Comparison of ENCODE assay signal across 11 mouse cellular contexts in the genomic region with DNA sequence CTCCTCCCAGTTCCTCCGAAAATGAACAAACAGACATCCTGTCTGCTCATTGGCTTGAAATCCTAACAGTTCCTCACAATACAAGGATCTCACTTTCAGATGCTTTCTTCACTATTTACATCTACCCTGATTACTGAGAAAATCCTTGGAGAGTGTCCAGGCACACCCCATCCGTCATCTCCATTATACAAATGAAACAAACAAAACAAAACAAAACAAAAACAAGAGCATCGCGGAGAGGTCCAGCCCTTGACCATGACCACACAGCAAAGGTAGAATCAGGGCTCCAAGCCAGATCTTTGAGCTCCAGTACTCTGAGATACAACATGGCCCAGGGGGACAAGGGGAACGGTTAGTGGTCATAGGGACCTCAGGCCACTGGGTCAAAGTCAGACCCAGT. TPM values are rescaled to one million over a fixed set of nuclear protein-coding genes. Genes with fewer than 3 reads are reported as not detected.
DNase-seq lines count a peak whose midpoint lies in the region; ATAC-seq and TF ChIP-seq lines count a peak whose summit lies in the region.
"Had no signal": no experiment of that assay in that cellular context is flagged by ENCODE, and none has a peak within 500 bp of the region (broad histone marks: within the 10 kb centered on the region; RNA-seq: fewer than 3 reads in every experiment).

No protein-coding gene starts in this region.

- H3K4me3 ChIP-seq in gastrocnemius, adult 2 months = peak overlapping the region; percentile 43
- H3K4me3 ChIP-seq in neural tube, embryonic 12.5 days = no peak overlapping the region
- no peak overlapping the region for H3K4me3 ChIP-seq in limb, embryonic 14.5 days (replicated peaks; ENCODE audit: low read length)
- H3K4me3 ChIP-seq in stomach, postnatal 0 days (ENCODE audit: low read depth, low read length) = no peak overlapping the region
- H3K4me3 ChIP-seq in liver, embryonic 12.5 days = no peak overlapping the region

- 79% methylated on average over 5 of the region's 5 CpGs for WGBS in neural tube, embryonic 12.5 days
- WGBS in limb, embryonic 14.5 days = 73% methylated on average over 5 of the region's 5 CpGs
- 50% methylated on average over 5 of the region's 5 CpGs for WGBS in stomach, postnatal 0 days
- WGBS in liver, embryonic 12.5 days (ENCODE audit: insufficient replicate concordance) = 77% methylated on average over 5 of the region's 5 CpGs

- no peak for TF ChIP-seq CTCF in gastrocnemius, adult 2 months (IDR thresholded peaks at IDR 0.05)
- no peak for TF ChIP-seq CTCF in stomach, postnatal 0 days (IDR thresholded peaks at IDR 0.05; ENCODE audit: low read depth)

- no peak for ATAC-seq in neural tube, embryonic 12.5 days (ENCODE audit: low FRiP score, low read depth)
- ATAC-seq in limb, embryonic 14.5 days (ENCODE audit: low FRiP score, low read depth) = no peak
- no peak for ATAC-seq in stomach, postnatal 0 days (ENCODE audit: low FRiP score, low TSS enrichment)
- no peak for ATAC-seq in liver, embryonic 12.5 days

- H3K27me3 ChIP-seq in neural tube, embryonic 12.5 days (replicated peaks) = no peaks in the 10 kb centered on the region
- H3K27me3 ChIP-seq in limb, embryonic 14.5 days (ENCODE audit: control insufficient read depth, insufficient read depth, low read length) = no peaks in the 10 kb centered on the region
- no peaks in the 10 kb centered on the region for H3K27me3 ChIP-seq in stomach, postnatal 0 days (ENCODE audit: control insufficient read depth, insufficient read depth, low read length)
- H3K27me3 ChIP-seq in liver, embryonic 12.5 days (replicated peaks) = peaks cover 47% of the 10 kb centered on the region

- H3K4me1 ChIP-seq in neural tube, embryonic 12.5 days = peaks cover 83% of the 10 kb centered on the region
- peaks cover 75% of the 10 kb centered on the region for H3K4me1 ChIP-seq in limb, embryonic 14.5 days (ENCODE audit: control insufficient read depth, insufficient read depth, low read length)
- peaks cover 36% of the 10 kb centered on the region for H3K4me1 ChIP-seq in stomach, postnatal 0 days (replicated peaks; ENCODE audit: control insufficient read depth, insufficient read depth)
- peaks cover 76% of the 10 kb centered on the region for H3K4me1 ChIP-seq in liver, embryonic 12.5 days

- no peak for TF ChIP-seq POLR2A in limb, embryonic 14.5 days (IDR thresholded peaks at IDR 0.05; ENCODE audit: borderline replicate concordance, extremely low read depth, insufficient read depth, insufficient read length)

- DNase-seq in gastrocnemius, adult 2 months = no peak
- no peak for DNase-seq in gastrocnemius, postnatal 4 days (ENCODE audit: low spot score in 2 of 2)
- DNase-seq in neural tube, embryonic 10.5 days (ENCODE audit: extremely low spot score, low spot score) = no peak
- no peak for DNase-seq in limb, embryonic 14.5 days (ENCODE audit: low spot score)
- no peak for DNase-seq in stomach, postnatal 0 days (ENCODE audit: low spot score)
- no peak for DNase-seq in left cerebral cortex, adult 18-20 months (ENCODE audit: low spot score in 2 of 2)
- DNase-seq: kidney, adult 9 months; right cerebral cortex, postnatal 25 days had no signal

- peak overlapping the region; percentile 98 for H3K4me2 ChIP-seq in neural tube, embryonic 12.5 days (replicated peaks)
- peak overlapping the region; percentile 92; the same call in 1 of the 2 replicates for H3K4me2 ChIP-seq in limb, embryonic 14.5 days (replicated peaks; ENCODE audit: low read depth, low read length, severe bottlenecking)
- H3K4me2 ChIP-seq in stomach, postnatal 0 days (replicated peaks; ENCODE audit: low read depth) = peak overlapping the region; percentile 76
- no peak overlapping the region for H3K4me2 ChIP-seq in liver, embryonic 12.5 days

- peaks cover 24% of the 10 kb centered on the region for H3K36me3 ChIP-seq in neural tube, embryonic 12.5 days
- peaks cover 17% of the 10 kb centered on the region; the same call in 1 of the 2 replicates for H3K36me3 ChIP-seq in limb, embryonic 14.5 days (ENCODE audit: control insufficient read depth, insufficient read depth, low read length)
- H3K36me3 ChIP-seq in stomach, postnatal 0 days (ENCODE audit: control insufficient read depth, insufficient read depth, low read length) = peaks cover 2% of the 10 kb centered on the region; the same call in 1 of the 2 replicates
- 0 out of 2 replicates have a peak, but pooled peaks cover 2% of the 10 kb centered on the region for H3K36me3 ChIP-seq in liver, embryonic 12.5 days

- no peaks in the 10 kb centered on the region for H3K9me3 ChIP-seq in neural tube, embryonic 12.5 days
- H3K9me3 ChIP-seq in limb, embryonic 14.5 days (ENCODE audit: control insufficient read depth, low read length) = no peaks in the 10 kb centered on the region
- no peaks in the 10 kb centered on the region for H3K9me3 ChIP-seq in stomach, postnatal 0 days (ENCODE audit: control insufficient read depth, low read length)
- no peaks in the 10 kb centered on the region for H3K9me3 ChIP-seq in liver, embryonic 12.5 days (replicated peaks)

- H3K27ac ChIP-seq in gastrocnemius, adult 2 months = peak overlapping the region; percentile 86
- H3K27ac ChIP-seq in neural tube, embryonic 12.5 days = no peak overlapping the region
- H3K27ac ChIP-seq in limb, embryonic 14.5 days (replicated peaks; ENCODE audit: low read depth, low read length) = no peak overlapping the region
- peak overlapping the region; percentile 63 for H3K27ac ChIP-seq in stomach, postnatal 0 days (replicated peaks)
- no peak overlapping the region for H3K27ac ChIP-seq in liver, embryonic 12.5 days

- intact Hi-C loops in gastrocnemius, adult 2 months (cut with DNase I) = loop anchor here (5.0 kb wide), 1 partner anchor 212 kb away; a partner anchor contains a TSS

- no peak for TF ChIP-seq EP300 in stomach, postnatal 0 days (optimal IDR thresholded peaks at IDR 0.05)

- peak overlapping the region; percentile 26; the same call in 1 of the 2 replicates for H3K9ac ChIP-seq in neural tube, embryonic 12.5 days
- H3K9ac ChIP-seq in limb, embryonic 14.5 days (ENCODE audit: low read depth, low read length, severe bottlenecking) = no peak overlapping the region
- H3K9ac ChIP-seq in stomach, postnatal 0 days (ENCODE audit: low read length) = no peak overlapping the region
- no peak overlapping the region for H3K9ac ChIP-seq in liver, embryonic 12.5 days

RNA-seq across cellular contexts. Expression of a gene that starts 4.3 kb away (rescaled TPM):
- total RNA-seq in gastrocnemius, adult 2 months (2021) = 1 to 10 TPM; 2.8 to 4.5 TPM
- 10 to 100 TPM; 33.7 to 34.6 TPM for total RNA-seq in gastrocnemius, postnatal 4 days (2021)
- polyA plus RNA-seq in neural tube, embryonic 12.5 days (2016; fragmentation: Nextera tagmentation; extraction: Ambion mirVana) = 6.1 TPM in 2 replicates
- polyA plus RNA-seq in limb, embryonic 14.5 days (2012; rRNA removed) = 14.2 and 22.8 TPM in 2 replicates
- polyA plus RNA-seq in limb, embryonic 14.5 days (2014; fragmentation: Nextera tagmentation; extraction: Ambion mirVana) = 5.5 and 7.9 TPM in 2 replicates
- polyA plus RNA-seq in stomach, postnatal 0 days (2015; fragmentation: Nextera tagmentation; extraction: Ambion mirVana) = 0.65 and 0.86 TPM in 2 replicates
- total RNA-seq in left cerebral cortex, adult 18-20 months (2021) = 10 to 100 TPM; 17.1 to 17.7 TPM
- 3.4 TPM in 2 replicates for polyA plus RNA-seq in liver, embryonic 12.5 days (2016; fragmentation: Nextera tagmentation; extraction: Ambion mirVana)

RNA-seq across cellular contexts. Expression of a gene that starts 12.1 kb away (rescaled TPM):
- not detected for total RNA-seq in gastrocnemius, adult 2 months (2021)
- not detected for total RNA-seq in gastrocnemius, postnatal 4 days (2021)
- polyA plus RNA-seq in neural tube, embryonic 12.5 days (2016; fragmentation: Nextera tagmentation; extraction: Ambion mirVana) = not detected in 2 replicates
- polyA plus RNA-seq in limb, embryonic 14.5 days (2012; rRNA removed) = not detected in 2 replicates
- not detected in 2 replicates for polyA plus RNA-seq in limb, embryonic 14.5 days (2014; fragmentation: Nextera tagmentation; extraction: Ambion mirVana)
- not detected in 2 replicates for polyA plus RNA-seq in stomach, postnatal 0 days (2015; fragmentation: Nextera tagmentation; extraction: Ambion mirVana)
- total RNA-seq in left cerebral cortex, adult 18-20 months (2021) = not detected
- polyA plus RNA-seq in liver, embryonic 12.5 days (2016; fragmentation: Nextera tagmentation; extraction: Ambion mirVana) = 0.29 TPM in 1 of 2 replicates, not detected in the other
- polyA plus RNA-seq: liver, embryonic 16.5 days had no signal

Comparison
In these comparisons a context has a peak if more than half of its experiments do, and no peak if none do; other contexts are left out.
1. H3K27ac ChIP-seq: peak in gastrocnemius, adult 2 months (single experiment) and stomach, postnatal 0 days (single experiment); none in neural tube, embryonic 12.5 days (single experiment), limb, embryonic 14.5 days (single experiment) and liver, embryonic 12.5 days (single experiment).